Mouse (Mus musculus): ENCODE results near the gene Mast3. TPM values are rescaled to one million over a fixed set of nuclear protein-coding genes. Genes with fewer than 3 reads are reported as not detected.

Gene Mast3
- polyA plus RNA-seq, 1 experiment from 2014 or later: 30.8 TPM

- ATAC-seq: peak; percentile 94
- Histone ChIP-seq H3K27me3 (replicated peaks; ENCODE audit: control insufficient read depth, insufficient read depth, low read length) (no peaks in the 10 kb centered on the region), H3K9me3 (ENCODE audit: control insufficient read depth, low read length) (no peaks in the 10 kb centered on the region), H3K9ac (replicated peaks; ENCODE audit: low read depth, low read length) (peak within 1 kb of the TSS; percentile 99), H3K4me3 (replicated peaks; ENCODE audit: low read length) (peak within 1 kb of the TSS; percentile 85), H3K27ac (ENCODE audit: low read length) (peak within 1 kb of the TSS; percentile 99), H3K36me3 (ENCODE audit: control insufficient read depth, insufficient read depth) (peaks cover 17% of the 10 kb centered on the region), H3K4me1 (replicated peaks; ENCODE audit: control insufficient read depth, insufficient read depth, low read length) (peaks cover 48% of the 10 kb centered on the region), H3K4me2 (ENCODE audit: low read length) (peak within 1 kb of the TSS; percentile 94)
- WGBS: under 1% methylated on average over 92 of the region's 94 CpGs
Measured at GRCm38 (mm10) chr8:70776496-70777444, 28.1 kb downstream of the Mast3 start, which contains the start of gene Pik3r2. TSS of gene Pik3r2 (minus strand) at chr8:70776713.

- H3K4me3 ChIP-seq (replicated peaks; ENCODE audit: low read length): peak overlapping the region; percentile 85
- ATAC-seq: peak; percentile 26; the same call in 1 of the 2 replicates
Measured at GRCm38 (mm10) chr8:70775851-70776495, 28.9 kb downstream of the Mast3 start.

GRCm38 (mm10) chr8:70775227-70775626 lies 29.6 kb downstream of the Mast3 start:
- ATAC-seq: no peak
- peak overlapping the region; percentile 99 for H3K9ac ChIP-seq (replicated peaks; ENCODE audit: low read depth, low read length)
- H3K9me3 ChIP-seq (ENCODE audit: control insufficient read depth, low read length): no peaks in the 10 kb centered on the region
- H3K27ac ChIP-seq (ENCODE audit: low read length): no peak overlapping the region
- H3K36me3 ChIP-seq (ENCODE audit: control insufficient read depth, insufficient read depth): peaks cover 21% of the 10 kb centered on the region
- peak overlapping the region; percentile 85 for H3K4me3 ChIP-seq (replicated peaks; ENCODE audit: low read length)
- peak overlapping the region; percentile 94 for H3K4me2 ChIP-seq (ENCODE audit: low read length)
- no peaks in the 10 kb centered on the region for H3K27me3 ChIP-seq (replicated peaks; ENCODE audit: control insufficient read depth, insufficient read depth, low read length)
- H3K4me1 ChIP-seq (replicated peaks; ENCODE audit: control insufficient read depth, insufficient read depth, low read length): peaks cover 48% of the 10 kb centered on the region
- 92% methylated on average over 5 of the region's 5 CpGs for WGBS

More at GRCm38 (mm10) chr8:70775851-70776495, 28.9 kb downstream of the Mast3 start:
- peaks cover 48% of the 10 kb centered on the region for H3K4me1 ChIP-seq (replicated peaks; ENCODE audit: control insufficient read depth, insufficient read depth, low read length)
- WGBS: 3% methylated on average over 34 of the region's 34 CpGs
- H3K9ac ChIP-seq (replicated peaks; ENCODE audit: low read depth, low read length): peak overlapping the region; percentile 99
- H3K36me3 ChIP-seq (ENCODE audit: control insufficient read depth, insufficient read depth): peaks cover 19% of the 10 kb centered on the region
- H3K27me3 ChIP-seq (replicated peaks; ENCODE audit: control insufficient read depth, insufficient read depth, low read length): no peaks in the 10 kb centered on the region
- peak overlapping the region; percentile 94 for H3K4me2 ChIP-seq (ENCODE audit: low read length)
- H3K27ac ChIP-seq (ENCODE audit: low read length): peak overlapping the region; percentile 76
- no peaks in the 10 kb centered on the region for H3K9me3 ChIP-seq (ENCODE audit: control insufficient read depth, low read length)

- no peak overlapping the region for H3K4me2 ChIP-seq (ENCODE audit: low read length)
- H3K36me3 ChIP-seq (ENCODE audit: control insufficient read depth, insufficient read depth): peaks cover 21% of the 10 kb centered on the region
Measured at GRCm38 (mm10) chr8:70774740-70775139, 30.1 kb downstream of the Mast3 start.

GRCm38 (mm10) chr8:70773833-70774232 lies 31.0 kb downstream of the Mast3 start:
- peak overlapping the region; percentile 34 for H3K9ac ChIP-seq (replicated peaks; ENCODE audit: low read depth, low read length)
- peaks cover 25% of the 10 kb centered on the region for H3K36me3 ChIP-seq (ENCODE audit: control insufficient read depth, insufficient read depth)
- no peak for ATAC-seq
- 39% methylated on average over 9 of the region's 9 CpGs for WGBS
- no peaks in the 10 kb centered on the region for H3K27me3 ChIP-seq (replicated peaks; ENCODE audit: control insufficient read depth, insufficient read depth, low read length)
- H3K27ac ChIP-seq (ENCODE audit: low read length): peak overlapping the region; percentile 56; the same call in 1 of the 2 replicates
- H3K4me1 ChIP-seq (replicated peaks; ENCODE audit: control insufficient read depth, insufficient read depth, low read length): peaks cover 48% of the 10 kb centered on the region
- H3K4me3 ChIP-seq (replicated peaks; ENCODE audit: low read length): no peak overlapping the region; the same call in 1 of the 2 replicates
- H3K9me3 ChIP-seq (ENCODE audit: control insufficient read depth, low read length): no peaks in the 10 kb centered on the region
- peak overlapping the region; percentile 20 for H3K4me2 ChIP-seq (ENCODE audit: low read length)

More at GRCm38 (mm10) chr8:70774740-70775139, 30.1 kb downstream of the Mast3 start:
- H3K9me3 ChIP-seq (ENCODE audit: control insufficient read depth, low read length): no peaks in the 10 kb centered on the region
- no peak overlapping the region; the same call in 1 of the 2 replicates for H3K27ac ChIP-seq (ENCODE audit: low read length)
- H3K27me3 ChIP-seq (replicated peaks; ENCODE audit: control insufficient read depth, insufficient read depth, low read length): no peaks in the 10 kb centered on the region
- 95% methylated on average over 18 of the region's 18 CpGs for WGBS
- no peak overlapping the region for H3K4me3 ChIP-seq (replicated peaks; ENCODE audit: low read length)
- H3K4me1 ChIP-seq (replicated peaks; ENCODE audit: control insufficient read depth, insufficient read depth, low read length): peaks cover 48% of the 10 kb centered on the region
- ATAC-seq: no peak
- 0 out of 2 replicates have a peak overlapping the region, but pooled peaks have one; percentile 14 for H3K9ac ChIP-seq (replicated peaks; ENCODE audit: low read depth, low read length)

- Histone ChIP-seq H3K9me3 (ENCODE audit: control insufficient read depth, low read length) (no peaks in the 10 kb centered on the region), H3K9ac (replicated peaks; ENCODE audit: low read depth, low read length) (peak overlapping the region; percentile 34), H3K4me1 (replicated peaks; ENCODE audit: control insufficient read depth, insufficient read depth, low read length) (peaks cover 46% of the 10 kb centered on the region), H3K27me3 (replicated peaks; ENCODE audit: control insufficient read depth, insufficient read depth, low read length) (no peaks in the 10 kb centered on the region), H3K36me3 (ENCODE audit: control insufficient read depth, insufficient read depth) (peaks cover 29% of the 10 kb centered on the region), H3K27ac (ENCODE audit: low read length) (peak overlapping the region; percentile 56; the same call in 1 of the 2 replicates), H3K4me3 (replicated peaks; ENCODE audit: low read length) (no peak overlapping the region; the same call in 1 of the 2 replicates), H3K4me2 (ENCODE audit: low read length) (peak overlapping the region; percentile 20)
- WGBS: 52% methylated on average over 5 of the region's 5 CpGs
- ATAC-seq: no peak
Measured at GRCm38 (mm10) chr8:70773410-70773809, 31.4 kb downstream of the Mast3 start.

GRCm38 (mm10) chr8:70772890-70773289 lies 32.0 kb downstream of the Mast3 start:
- Histone ChIP-seq H3K4me1 (replicated peaks; ENCODE audit: control insufficient read depth, insufficient read depth, low read length) (peaks cover 42% of the 10 kb centered on the region), H3K9ac (replicated peaks; ENCODE audit: low read depth, low read length) (no peak overlapping the region), H3K4me2 (ENCODE audit: low read length) (no peak overlapping the region), H3K36me3 (ENCODE audit: control insufficient read depth, insufficient read depth) (peaks cover 34% of the 10 kb centered on the region), H3K27ac (ENCODE audit: low read length) (no peak overlapping the region), H3K27me3 (replicated peaks; ENCODE audit: control insufficient read depth, insufficient read depth, low read length) (no peaks in the 10 kb centered on the region), H3K4me3 (replicated peaks; ENCODE audit: low read length) (no peak overlapping the region), H3K9me3 (ENCODE audit: control insufficient read depth, low read length) (no peaks in the 10 kb centered on the region)
- no peak for ATAC-seq
- WGBS: 91% methylated on average over 9 of the region's 9 CpGs

GRCm38 (mm10) chr8:70772075-70772474 lies 32.8 kb downstream of the Mast3 start:
- no peak overlapping the region for H3K9ac ChIP-seq (replicated peaks; ENCODE audit: low read depth, low read length)
- no peaks in the 10 kb centered on the region for H3K9me3 ChIP-seq (ENCODE audit: control insufficient read depth, low read length)
- no peak overlapping the region for H3K4me3 ChIP-seq (replicated peaks; ENCODE audit: low read length)
- no peak for ATAC-seq
- no peaks in the 10 kb centered on the region for H3K27me3 ChIP-seq (replicated peaks; ENCODE audit: control insufficient read depth, insufficient read depth, low read length)
- no peak overlapping the region for H3K27ac ChIP-seq (ENCODE audit: low read length)
- peaks cover 36% of the 10 kb centered on the region for H3K4me1 ChIP-seq (replicated peaks; ENCODE audit: control insufficient read depth, insufficient read depth, low read length)
- peaks cover 38% of the 10 kb centered on the region for H3K36me3 ChIP-seq (ENCODE audit: control insufficient read depth, insufficient read depth)
- no peak overlapping the region for H3K4me2 ChIP-seq (ENCODE audit: low read length)
- 94% methylated on average over 13 of the region's 13 CpGs for WGBS

- H3K27ac ChIP-seq (ENCODE audit: low read length): no peak overlapping the region
- H3K4me3 ChIP-seq (replicated peaks; ENCODE audit: low read length): no peak overlapping the region
- H3K9me3 ChIP-seq (ENCODE audit: control insufficient read depth, low read length): no peaks in the 10 kb centered on the region
- no peak for ATAC-seq
- no peaks in the 10 kb centered on the region for H3K27me3 ChIP-seq (replicated peaks; ENCODE audit: control insufficient read depth, insufficient read depth, low read length)
- H3K4me2 ChIP-seq (ENCODE audit: low read length): no peak overlapping the region
- no peak overlapping the region for H3K9ac ChIP-seq (replicated peaks; ENCODE audit: low read depth, low read length)
- peaks cover 38% of the 10 kb centered on the region for H3K36me3 ChIP-seq (ENCODE audit: control insufficient read depth, insufficient read depth)
- H3K4me1 ChIP-seq (replicated peaks; ENCODE audit: control insufficient read depth, insufficient read depth, low read length): peaks cover 44% of the 10 kb centered on the region
- 89% methylated on average over 7 of the region's 7 CpGs for WGBS
Measured at GRCm38 (mm10) chr8:70771217-70771616, 33.6 kb downstream of the Mast3 start.
